Mouse (Mus musculus) spleen, postnatal 10 days (tissue): ENCODE data around the gene Olfr723.
"Not testable (repeated sequence)": the region's sequence is repeated elsewhere in the genome, so short reads cannot be mapped to it uniquely, and the experiment has no call there.

Experiments
- DNase-seq, 2 experiments: peaks; one replicate each; pipeline ENCODE4 v3.0.0; 2021 to 2022; ENCODE audit warnings: low spot score in 2 of 2

Gene Olfr723

GRCm38 (mm10) chr14:49931687-49932086, at the start of gene Olfr723:
Olfr723 (minus strand) TSS chr14:49931787.
- not testable (repeated sequence) for DNase-seq

- DNase-seq: not testable (repeated sequence)
Measured at GRCm38 (mm10) chr14:49963174-49963573, 31.6 kb upstream of the Olfr723 start, which contains the start of gene Olfr724. Olfr724 (minus strand) TSS chr14:49963274.

- DNase-seq: no peak
Measured at GRCm38 (mm10) chr14:49955890-49956289, 24.3 kb upstream of the Olfr723 start.

GRCm38 (mm10) chr14:49901899-49902298, 29.7 kb downstream of the Olfr723 start, which contains the start of gene Olfr722:
Olfr722 (minus strand) TSS chr14:49901999.
- no peak for DNase-seq
